Mouse (Mus musculus) thymus, postnatal 4 days (tissue): Measurements from ENCODE around the gene Tead1.

Experiments used
- DNase-seq: peaks from one replicate; pipeline ENCODE4 v3.0.0; 2021

The Tead1 gene

GRCm38 (mm10) chr7:112937089-112937488 lies 258.0 kb downstream of the Tead1 start:
- DNase-seq, result no peak

DNA sequence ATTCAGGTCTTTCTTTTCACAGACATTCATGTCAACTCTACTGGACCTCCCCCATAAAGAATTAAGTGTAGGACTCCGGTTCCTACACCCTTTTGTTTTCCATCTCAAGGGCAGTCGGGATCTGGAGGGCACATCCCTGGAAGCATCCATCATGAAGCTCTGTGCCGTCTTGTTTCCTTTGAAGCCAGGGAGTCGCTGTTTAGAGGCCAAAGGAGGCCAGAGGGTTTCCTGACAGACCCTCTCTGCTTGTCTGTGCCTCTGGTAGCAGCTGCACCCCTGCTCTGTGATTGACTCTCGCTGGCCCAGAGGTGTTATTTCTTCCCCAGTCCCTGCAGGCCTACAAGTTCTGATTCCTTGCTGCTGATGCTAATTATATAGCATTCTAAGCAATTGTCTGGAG lies 259.8 kb downstream of the Tead1 start:
- DNase-seq, result no peak

DNA sequence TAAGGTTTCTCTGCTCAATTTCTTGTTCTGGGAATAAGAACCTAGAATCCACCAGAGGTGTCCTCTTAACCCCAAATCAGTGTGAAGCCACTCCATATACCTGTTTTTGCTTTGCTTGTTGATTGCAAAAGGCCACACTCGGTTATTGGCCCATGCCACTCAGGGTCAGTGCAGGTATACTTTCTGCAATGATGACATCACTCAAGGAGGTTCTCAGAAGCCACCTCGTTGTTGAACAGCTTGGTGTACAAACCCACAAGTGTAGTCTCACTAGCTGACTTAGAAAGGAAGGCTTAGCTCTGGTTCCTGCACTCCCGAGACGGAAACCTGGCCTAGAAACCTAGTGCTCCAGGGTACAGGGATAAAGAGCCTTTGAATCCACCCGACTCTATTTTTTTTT lies 263.4 kb downstream of the Tead1 start:
- no peak for DNase-seq

- no peak for DNase-seq
Observed at GRCm38 (mm10) chr7:112943056-112943455, 263.9 kb downstream of the Tead1 start.

- DNase-seq, result no peak
Observed at GRCm38 (mm10) chr7:112946706-112947105, 267.6 kb downstream of the Tead1 start.

- DNase-seq, result peak; percentile 20
Observed at GRCm38 (mm10) chr7:112953777-112954291, 274.7 kb downstream of the Tead1 start, which contains the start of gene Rassf10. TSS of gene Rassf10 (plus strand) at chr7:112953962.

DNA sequence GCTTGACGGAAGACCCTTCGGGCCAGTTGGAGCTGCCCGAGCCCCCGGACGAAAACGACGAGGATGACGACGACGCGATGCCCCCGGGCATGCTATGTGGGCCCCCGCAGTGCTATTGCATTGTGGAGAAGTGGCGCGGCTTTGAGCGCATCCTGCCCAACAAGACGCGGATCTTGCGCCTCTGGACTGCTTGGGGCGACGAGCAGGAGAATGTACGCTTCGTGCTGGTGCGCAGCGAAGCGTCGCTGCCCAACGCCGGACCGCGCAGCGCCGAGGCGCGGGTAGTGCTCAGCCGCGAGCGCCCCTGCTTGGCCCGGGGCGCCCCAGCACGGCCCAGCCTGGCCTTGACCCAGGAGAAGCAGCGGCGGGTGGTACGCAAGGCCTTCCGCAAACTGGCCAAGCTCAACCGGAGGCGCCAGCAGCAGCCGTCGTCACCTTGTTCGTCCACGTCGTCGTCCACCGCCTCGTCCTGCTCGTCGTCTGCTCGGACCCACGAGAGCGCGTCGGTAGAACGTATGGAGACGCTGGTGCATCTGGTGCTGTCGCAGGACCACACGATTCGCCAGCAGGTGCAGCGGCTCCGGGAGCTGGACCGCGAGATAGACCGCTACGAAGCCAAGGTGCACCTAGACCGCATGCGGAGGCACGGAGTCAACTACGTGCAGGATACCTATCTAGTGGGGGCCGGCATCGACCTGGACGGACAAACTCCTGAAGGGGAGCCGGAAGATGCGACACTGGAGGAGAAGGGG lies 275.4 kb downstream of the Tead1 start:
- DNase-seq, result no peak

DNA sequence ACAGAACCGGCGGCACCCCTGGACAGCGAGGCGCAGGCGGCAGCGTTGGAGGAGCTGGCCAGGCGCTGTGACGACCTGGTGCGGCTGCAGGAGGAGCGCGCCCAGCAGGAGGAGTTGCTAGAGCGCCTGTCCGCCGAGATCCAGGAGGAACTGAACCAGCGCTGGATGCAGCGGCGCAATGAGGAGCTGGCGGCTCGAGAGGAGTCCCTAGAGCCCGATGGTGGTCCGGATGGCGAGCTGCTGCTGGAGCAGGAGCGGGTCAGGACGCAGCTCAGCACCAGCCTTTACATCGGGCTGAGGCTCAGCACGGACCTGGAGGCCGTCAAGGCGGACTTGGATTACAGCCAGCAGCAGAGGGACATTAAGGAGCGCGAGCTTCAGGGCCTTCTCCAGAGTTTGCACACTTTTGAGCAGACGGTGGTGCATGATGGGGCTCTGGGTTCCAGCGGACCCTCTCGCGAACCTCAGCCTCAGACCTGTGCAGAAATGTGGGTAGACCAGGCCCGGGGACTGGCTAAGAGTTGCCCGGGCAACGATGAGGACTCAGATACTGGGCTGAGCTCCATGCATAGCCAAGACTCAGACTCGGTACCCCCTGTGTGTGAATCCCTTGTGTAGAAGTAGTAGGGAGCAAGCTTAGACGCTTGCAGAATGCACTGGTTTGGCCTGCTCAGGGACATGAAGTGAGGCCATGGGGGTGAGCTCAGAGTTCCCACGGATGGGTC lies 276.1 kb downstream of the Tead1 start:
- no peak for DNase-seq

DNA sequence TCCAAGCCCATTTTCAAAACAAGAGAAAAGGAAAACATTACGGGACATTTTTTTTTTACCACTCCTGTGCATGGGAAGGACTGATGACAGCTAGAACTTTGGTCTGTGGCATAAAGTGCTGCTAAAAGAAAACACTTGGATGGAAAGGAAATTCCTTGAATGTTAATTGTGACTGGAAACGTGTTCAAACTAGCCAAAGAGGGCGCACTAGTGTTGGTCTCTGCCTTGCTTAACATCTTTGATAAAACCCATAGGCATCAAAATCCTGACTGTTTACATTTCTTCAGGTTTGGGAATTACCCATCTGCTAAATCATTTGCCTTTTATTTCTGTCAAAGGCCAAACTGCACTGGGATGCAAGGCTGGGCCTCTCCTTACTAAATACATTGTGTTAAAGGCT lies 276.8 kb downstream of the Tead1 start:
- DNase-seq, result no peak
